Mouse (Mus musculus): ENCODE measurements at regions not wholly inside any gene's neighbourhood (a gene's known extent, or its start where the extent isn't known, plus 50 kb on each side); places are given as distances from the start of the nearest gene placed in this dataset.
A peak's percentile ranks its signal among the peaks of the same experiment; 100 is the strongest.

GRCm38 (mm10) chr3:156455042-156455441 lies 106.6 kb upstream of the Negr1 start:
- peak; percentile 85 for DNase-seq (ENCODE audit: low read depth)

DNA sequence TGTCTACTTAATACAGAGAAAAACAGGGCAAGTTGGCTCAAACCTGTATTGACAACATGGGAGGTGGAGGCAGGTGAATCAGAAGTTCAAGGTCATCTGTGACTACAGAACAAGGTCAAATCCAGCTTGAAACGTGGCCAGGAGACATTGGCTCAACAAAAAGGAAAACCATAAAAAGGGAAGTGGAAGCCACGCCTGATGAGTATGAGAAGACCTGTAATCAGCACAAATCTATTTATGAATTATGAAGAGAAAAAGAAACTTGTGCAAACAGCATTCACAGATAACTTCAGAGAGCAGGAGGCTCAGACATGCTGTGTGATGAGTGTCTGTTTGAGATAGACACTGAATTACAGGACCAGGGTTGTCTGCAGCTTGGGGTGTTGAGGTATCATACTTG lies 98.3 kb upstream of the Negr1 start:
- TF ChIP-seq POLR2A (IDR thresholded peaks at IDR 0.05; ENCODE audit: borderline replicate concordance, extremely low read depth, insufficient read depth, insufficient read length, poor library complexity, severe bottlenecking): no peak
- no peak for TF ChIP-seq CTCF (IDR thresholded peaks at IDR 0.05; ENCODE audit: borderline replicate concordance, extremely low read depth, insufficient read depth, insufficient read length)
- no peak for DNase-seq (ENCODE audit: low read depth)

More at GRCm38 (mm10) chr3:156455042-156455441, 106.6 kb upstream of the Negr1 start:
- TF ChIP-seq CTCF (IDR thresholded peaks at IDR 0.05; ENCODE audit: borderline replicate concordance, extremely low read depth, insufficient read depth, insufficient read length): no peak
- no peak for TF ChIP-seq POLR2A (IDR thresholded peaks at IDR 0.05; ENCODE audit: borderline replicate concordance, extremely low read depth, insufficient read depth, insufficient read length, poor library complexity, severe bottlenecking)

DNA sequence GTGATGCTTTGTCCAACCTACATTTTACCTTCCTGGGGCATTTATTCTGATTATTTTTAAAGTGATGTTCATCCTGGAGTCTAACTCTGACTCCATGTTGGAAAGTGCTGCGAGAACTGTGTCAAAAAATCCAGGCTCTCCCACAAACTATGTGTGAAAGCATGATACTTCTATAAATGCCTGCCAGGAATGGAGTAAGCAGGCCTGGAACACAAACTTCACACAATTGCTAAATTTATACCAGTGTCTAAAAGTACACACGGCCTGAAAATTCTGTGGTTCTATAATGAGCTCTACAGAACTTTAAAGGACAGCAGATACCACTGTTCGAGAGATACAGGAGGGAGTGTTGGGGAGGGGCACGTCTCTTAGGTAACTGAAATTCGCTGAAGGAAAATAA lies 96.0 kb upstream of the Negr1 start:
- DNase-seq (ENCODE audit: low read depth): no peak
- TF ChIP-seq POLR2A (IDR thresholded peaks at IDR 0.05; ENCODE audit: borderline replicate concordance, extremely low read depth, insufficient read depth, insufficient read length, poor library complexity, severe bottlenecking): no peak
- TF ChIP-seq CTCF (IDR thresholded peaks at IDR 0.05; ENCODE audit: borderline replicate concordance, extremely low read depth, insufficient read depth, insufficient read length): no peak

- DNase-seq (ENCODE audit: low read depth): peak; percentile 12
- TF ChIP-seq POLR2A (IDR thresholded peaks at IDR 0.05; ENCODE audit: borderline replicate concordance, extremely low read depth, insufficient read depth, insufficient read length, poor library complexity, severe bottlenecking) (no peak), CTCF (IDR thresholded peaks at IDR 0.05; ENCODE audit: borderline replicate concordance, extremely low read depth, insufficient read depth, insufficient read length) (no peak)
Measured at GRCm38 (mm10) chr3:156472665-156473064, 88.9 kb upstream of the Negr1 start.
